Mouse (Mus musculus) spleen, postnatal 0 days (tissue): ENCODE results near the gene Tnfsf13b. TPM values are rescaled to one million over a fixed set of nuclear protein-coding genes. Genes with fewer than 3 reads are reported as not detected.

Source experiments
- polyA plus RNA-seq: library from polyadenylated mRNA; unstranded; fragments of >200 nt; fragmentation: Nextera tagmentation; extraction: Ambion mirVana; gene quantifications from 2 replicates; pipeline ENCODE4 v1.2.1, GENCODE M21; 2015

Gene Tnfsf13b
- 1.8 and 2.5 TPM in 2 replicates for polyA plus RNA-seq

DNA sequence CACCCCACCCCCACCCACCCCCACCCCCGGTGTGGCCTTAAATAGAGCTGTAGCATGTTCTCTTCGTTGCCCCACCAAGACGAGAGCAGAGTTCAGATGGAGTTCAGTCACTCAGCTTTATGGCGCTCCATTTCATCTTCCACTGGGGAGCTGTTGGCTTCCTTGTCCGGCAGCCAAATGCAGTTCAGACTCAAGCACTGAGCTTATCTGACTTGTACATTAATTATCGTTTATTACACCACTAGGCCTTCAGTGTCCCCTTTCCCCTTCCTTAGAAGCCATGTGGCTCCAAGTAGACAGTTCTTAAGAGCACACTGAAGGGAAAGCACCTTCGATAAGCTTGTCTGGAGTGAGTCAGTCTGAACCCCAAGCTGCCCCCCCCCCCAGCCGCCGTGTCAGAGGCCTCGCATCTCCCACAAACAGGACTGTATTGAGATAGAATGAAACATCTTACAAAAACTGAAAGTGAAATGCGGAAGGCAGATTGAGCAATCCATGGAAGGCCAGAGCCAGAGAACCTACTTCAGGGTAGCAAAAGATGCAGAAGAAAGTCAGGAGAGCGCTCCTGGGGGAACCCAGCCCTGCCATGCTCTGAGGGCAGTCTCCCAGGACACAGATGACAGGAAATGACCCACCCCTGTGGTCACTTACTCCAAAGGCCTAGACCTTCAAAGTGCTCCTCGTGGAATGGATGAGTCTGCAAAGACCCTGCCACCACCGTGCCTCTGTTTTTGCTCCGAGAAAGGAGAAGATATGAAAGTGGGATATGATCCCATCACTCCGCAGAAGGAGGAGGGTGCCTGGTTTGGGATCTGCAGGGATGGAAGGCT is at the start of gene Tnfsf13b:
Gene Tnfsf13b, plus strand, starts transcription at position 312 of the 830 bp plus-strand sequence.

GRCm38 (mm10) chr8:9977573-9978314 is 28.5 kb upstream of the Tnfsf13b start, which contains the start of the genes Lig4 and Abhd13:
Gene Lig4, minus strand, starts transcription at chr8:9977686.
Gene Abhd13, plus strand, starts transcription at chr8:9977707.

Other genes with a start within 250 kb of the Tnfsf13b start
- 0.07 TPM in 1 of 2 replicates, not detected in the other for gene Fam155a, start 235.3 kb upstream of the Tnfsf13b start, polyA plus RNA-seq
- not detected in 2 replicates for gene Gm10217, start 142.2 kb upstream of the Tnfsf13b start, polyA plus RNA-seq
- 1.0 and 1.3 TPM in 2 replicates for gene Lig4, start 28.8 kb upstream of the Tnfsf13b start, polyA plus RNA-seq
- gene Abhd13, start 28.8 kb upstream of the Tnfsf13b start, polyA plus RNA-seq: 4.7 and 5.4 TPM in 2 replicates
- 0.14 and 0.15 TPM in 2 replicates for gene Myo16, start 147.4 kb downstream of the Tnfsf13b start, polyA plus RNA-seq